Comparison of ENCODE assay signal across 1 mouse cellular context in the genomic region with DNA sequence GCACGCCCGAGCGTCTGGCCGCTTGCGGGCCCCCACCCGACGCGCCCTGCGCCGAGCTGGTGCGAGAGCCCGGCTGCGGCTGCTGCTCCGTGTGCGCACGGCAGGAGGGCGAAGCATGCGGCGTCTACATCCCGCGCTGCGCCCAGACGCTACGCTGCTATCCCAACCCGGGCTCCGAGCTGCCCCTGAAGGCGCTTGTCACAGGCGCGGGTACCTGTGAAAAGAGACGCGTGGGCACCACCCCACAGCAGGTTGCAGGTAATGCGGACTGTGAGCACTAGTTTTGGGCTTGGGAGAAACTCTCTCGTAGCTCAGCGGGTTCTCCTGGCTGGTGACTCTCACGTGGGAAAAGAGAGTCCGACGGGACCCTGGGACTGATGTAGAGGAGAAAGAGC.
TF ChIP-seq lines count a peak whose summit lies in the region.

No protein-coding gene starts in this region.

TF ChIP-seq in CH12.LX, 34 proteins besides CTCF, POLR2A, EP300 and RAD21 (continued from another document):
- TF ChIP-seq MAX (IDR thresholded peaks at IDR 0.05; ENCODE audit: low read length) (peak; percentile 2; the same call in 1 of the 2 replicates), MAZ (IDR thresholded peaks at IDR 0.05; ENCODE audit: low read depth, low read length) (0 out of 2 replicates have a peak, but pooled peaks have one; percentile 15), ELF1 (IDR thresholded peaks at IDR 0.05; ENCODE audit: low read depth, low read length) (0 out of 2 replicates have a peak, but pooled peaks have one; percentile 5), HCFC1 (IDR thresholded peaks at IDR 0.05; ENCODE audit: low read depth, low read length) (no peak), UBTF (IDR thresholded peaks at IDR 0.05; ENCODE audit: low read depth, low read length) (peak; percentile 18)
